Mouse (Mus musculus) hindbrain, postnatal 0 days (tissue): ENCODE measurements around the gene Cfap161. TPM values are rescaled to one million over a fixed set of nuclear protein-coding genes. Genes with fewer than 3 reads are reported as not detected.

Experiments
- ATAC-seq: fragments of 200-750 bp; cut with Nextera tagmentation; 2 replicates; pipeline ENCODE4 v1.8.0; 2017; ENCODE audit warnings: mild to moderate bottlenecking, moderate TSS enrichment, moderate library complexity
- DNase-seq: peaks from one replicate; pipeline ENCODE4 v3.0.0-alpha.2; 2015; ENCODE audit warnings: low spot score
- H3K27ac ChIP-seq: fragments of 300-500 bp; sonication (generic); 2 replicates; pipeline ENCODE4 v1.5.1; 2014; ENCODE audit warnings: mild to moderate bottlenecking
- H3K27me3 ChIP-seq: fragments of 300-500 bp; sonication (generic); 2 replicates; pipeline ENCODE4 v1.6.1; 2014; ENCODE audit warnings: low read length, mixed read lengths; ENCODE audit not compliant: insufficient read depth
- H3K36me3 ChIP-seq: fragments of 300-500 bp; sonication (generic); 2 replicates; pipeline ENCODE4 v1.6.1; 2014; ENCODE audit warnings: low read length, mixed read lengths; ENCODE audit not compliant: insufficient read depth
- H3K4me1 ChIP-seq: fragments of 300-500 bp; sonication (generic); 2 replicates; pipeline ENCODE4 v1.6.1; 2014; ENCODE audit warnings: antibody characterized with exemption, low read length, mixed read lengths; ENCODE audit not compliant: insufficient read depth
- H3K4me2 ChIP-seq: fragments of 300-500 bp; sonication (generic); 2 replicates; pipeline ENCODE4 v1.6.1; 2014; ENCODE audit warnings: low read depth, mild to moderate bottlenecking, low read length, moderate library complexity, mixed read lengths
- H3K4me3 ChIP-seq: fragments of 300-500 bp; sonication (generic); 2 replicates; pipeline ENCODE4 v1.5.1; 2014; ENCODE audit warnings: low read length
- H3K9ac ChIP-seq: fragments of 300-500 bp; sonication (generic); replicated peaks from 2 replicates; pipeline ENCODE4 v1.6.1; 2014; ENCODE audit warnings: mild to moderate bottlenecking, low read length, moderate library complexity, mixed read lengths
- H3K9me3 ChIP-seq: fragments of 300-500 bp; sonication (generic); 2 replicates; pipeline ENCODE4 v1.6.1; 2016; ENCODE audit warnings: low read length, mixed read lengths
- CTCF ChIP-seq: IDR thresholded peaks from 2 replicates; pipeline ENCODE4 v1.5.1; 2016; ENCODE audit warnings: antibody characterized with exemption, control low read depth, low read depth
- WGBS: fragments of 180-500 bp; shearing (Covaris S2); extraction: QIAGEN DNeasy Blood & Tissue Kit; methylation state at CpG from one replicate; pipeline ENCODE4 v1.1.7; 2014; 5-methylcytosine and 5-hydroxymethylcytosine counted together
- polyA plus RNA-seq: library from polyadenylated mRNA; unstranded; fragments of >200 nt; fragmentation: Nextera tagmentation; extraction: Ambion mirVana; gene quantifications from 2 replicates; pipeline ENCODE4 v1.2.1, GENCODE M21; 2015
- total RNA-seq: library from RNA; depleted of rRNA; stranded (reverse); fragments of >200 nt; gene quantifications from 2 replicates; pipeline ENCODE4 v1.2.3, GENCODE M21; 2014

Gene Cfap161
- total and polyA plus RNA-seq, 2 experiments from 2014 or later: 2.1 to 2.5 TPM

GRCm38 (mm10) chr7:83803777-83804176, 9.1 kb upstream of the Cfap161 start:
- Histone ChIP-seq H3K9me3 (no peaks in the 10 kb centered on the region), H3K27me3 (no peaks in the 10 kb centered on the region), H3K36me3 (no peaks in the 10 kb centered on the region), H3K9ac (no peak overlapping the region), H3K4me3 (no peak overlapping the region), H3K27ac (no peak overlapping the region), H3K4me1 (no peaks in the 10 kb centered on the region), H3K4me2 (no peak overlapping the region)
- DNase-seq: no peak
- 88% methylated on average over 4 of the region's 4 CpGs for WGBS
- TF ChIP-seq CTCF: no peak
- ATAC-seq: no peak

- no peaks in the 10 kb centered on the region for H3K4me1 ChIP-seq
- no peak overlapping the region for H3K27ac ChIP-seq
- no peaks in the 10 kb centered on the region for H3K9me3 ChIP-seq
- ATAC-seq (peak; percentile 83), DNase-seq (peak; percentile 83)
- peak; percentile 86 for TF ChIP-seq CTCF
- WGBS: 55% methylated on average over 7 of the region's 7 CpGs
- H3K4me2 ChIP-seq: no peak overlapping the region
- H3K9ac ChIP-seq: no peak overlapping the region
- no peak overlapping the region for H3K4me3 ChIP-seq
- H3K27me3 ChIP-seq: no peaks in the 10 kb centered on the region
- no peaks in the 10 kb centered on the region for H3K36me3 ChIP-seq
Observed at GRCm38 (mm10) chr7:83802509-83802908, 7.8 kb upstream of the Cfap161 start.

GRCm38 (mm10) chr7:83802007-83802406, 7.3 kb upstream of the Cfap161 start:
- Histone ChIP-seq H3K27ac (no peak overlapping the region), H3K4me1 (no peaks in the 10 kb centered on the region), H3K36me3 (no peaks in the 10 kb centered on the region), H3K9me3 (no peaks in the 10 kb centered on the region), H3K4me2 (no peak overlapping the region), H3K27me3 (no peaks in the 10 kb centered on the region), H3K4me3 (no peak overlapping the region), H3K9ac (no peak overlapping the region)
- no peak for TF ChIP-seq CTCF
- ATAC-seq (no peak), DNase-seq (no peak)
- 74% methylated on average over 2 of the region's 2 CpGs for WGBS

- no peaks in the 10 kb centered on the region for H3K4me1 ChIP-seq
- ATAC-seq (no peak), DNase-seq (no peak)
- H3K27me3 ChIP-seq: no peaks in the 10 kb centered on the region
- H3K36me3 ChIP-seq: no peaks in the 10 kb centered on the region
- TF ChIP-seq CTCF: no peak
- no peak overlapping the region for H3K9ac ChIP-seq
- H3K9me3 ChIP-seq: no peaks in the 10 kb centered on the region
- no peak overlapping the region for H3K4me2 ChIP-seq
- 97% methylated on average over 6 of the region's 6 CpGs for WGBS
- no peak overlapping the region for H3K4me3 ChIP-seq
- no peak overlapping the region for H3K27ac ChIP-seq
Observed at GRCm38 (mm10) chr7:83801483-83801875, 6.8 kb upstream of the Cfap161 start.

- Histone ChIP-seq H3K4me3 (no peak overlapping the region), H3K4me1 (no peaks in the 10 kb centered on the region), H3K36me3 (no peaks in the 10 kb centered on the region), H3K9me3 (no peaks in the 10 kb centered on the region), H3K27ac (no peak overlapping the region), H3K9ac (no peak overlapping the region), H3K4me2 (no peak overlapping the region), H3K27me3 (no peaks in the 10 kb centered on the region)
- ATAC-seq (no peak), DNase-seq (no peak)
- 73% methylated on average over 8 of the region's 8 CpGs for WGBS
- TF ChIP-seq CTCF: no peak
Observed at GRCm38 (mm10) chr7:83800561-83801482, 6.1 kb upstream of the Cfap161 start.

GRCm38 (mm10) chr7:83800071-83800470, 5.4 kb upstream of the Cfap161 start:
- Histone ChIP-seq H3K9me3 (no peaks in the 10 kb centered on the region), H3K27ac (no peak overlapping the region), H3K4me3 (no peak overlapping the region), H3K4me2 (no peak overlapping the region), H3K9ac (no peak overlapping the region), H3K36me3 (no peaks in the 10 kb centered on the region), H3K4me1 (no peaks in the 10 kb centered on the region), H3K27me3 (no peaks in the 10 kb centered on the region)
- ATAC-seq (no peak), DNase-seq (no peak)
- TF ChIP-seq CTCF: no peak
- WGBS: 95% methylated on average over 2 of the region's 2 CpGs

- Histone ChIP-seq H3K27me3 (no peaks in the 10 kb centered on the region), H3K4me2 (no peak overlapping the region), H3K4me1 (no peaks in the 10 kb centered on the region), H3K27ac (no peak overlapping the region), H3K4me3 (no peak overlapping the region), H3K36me3 (no peaks in the 10 kb centered on the region), H3K9me3 (no peaks in the 10 kb centered on the region), H3K9ac (no peak overlapping the region)
- ATAC-seq (no peak), DNase-seq (no peak)
- TF ChIP-seq CTCF: no peak
Observed at GRCm38 (mm10) chr7:83798004-83798403, 3.3 kb upstream of the Cfap161 start.
